Mouse (Mus musculus): ENCODE measurements around the gene Gja3. TPM values are rescaled to one million over a fixed set of nuclear protein-coding genes. Genes with fewer than 3 reads are reported as not detected.

The Gja3 gene
- polyA plus RNA-seq, 2 experiments: not detected

DNA sequence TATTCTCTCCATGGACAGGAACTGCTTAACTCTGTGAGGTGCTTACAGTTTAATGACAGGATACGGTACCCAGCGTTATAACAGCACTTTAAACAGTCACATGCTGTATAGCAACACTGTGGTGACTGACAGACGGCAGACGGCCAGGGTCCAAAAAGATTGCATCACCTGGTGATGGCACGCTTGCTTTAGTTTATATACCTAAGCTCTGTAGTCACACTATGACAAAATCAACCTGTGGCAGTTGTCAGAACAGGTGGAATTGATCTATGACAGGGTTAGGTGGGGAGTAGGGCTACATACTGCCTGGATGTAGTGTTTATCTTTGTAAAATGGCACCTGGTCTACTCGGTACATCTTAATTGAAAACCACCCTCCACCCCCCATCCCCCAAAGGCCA lies 14.0 kb downstream of the Gja3 start:
- Histone ChIP-seq H3K9ac (replicated peaks) (no peak overlapping the region), H3K4me3 (ENCODE audit: insufficient read depth in 1 of 2, low read depth in 2 of 2, low read length in 2 of 2) (no peak overlapping the region), H3K27me3 (ENCODE audit: control insufficient read depth, insufficient read depth, low read length) (no peaks in the 10 kb centered on the region), H3K4me1 (replicated peaks; ENCODE audit: control insufficient read depth in 2 of 2, insufficient read depth in 2 of 2, low read length in 1 of 2) (no peaks in the 10 kb centered on the region), H3K4me2 (ENCODE audit: low read depth) (no peak overlapping the region), H3K27ac (no peak overlapping the region), H3K9me3 (ENCODE audit: control insufficient read depth, low read length) (no peaks in the 10 kb centered on the region), H3K36me3 (replicated peaks; ENCODE audit: control insufficient read depth, insufficient read depth, low read depth) (no peaks in the 10 kb centered on the region)
- WGBS (ENCODE audit: insufficient replicate concordance): 51% methylated on average over 6 of the region's 6 CpGs
- no peak for TF ChIP-seq EP300 (IDR thresholded peaks at IDR 0.05; ENCODE audit: low read depth)
- no peak for TF ChIP-seq CTCF (IDR thresholded peaks at IDR 0.05; ENCODE audit: low read depth)
- DNase-seq (ENCODE audit: low read depth in 3 of 3, low spot score in 3 of 3) (no peak), ATAC-seq (ENCODE audit: insufficient read depth) (no peak)

DNA sequence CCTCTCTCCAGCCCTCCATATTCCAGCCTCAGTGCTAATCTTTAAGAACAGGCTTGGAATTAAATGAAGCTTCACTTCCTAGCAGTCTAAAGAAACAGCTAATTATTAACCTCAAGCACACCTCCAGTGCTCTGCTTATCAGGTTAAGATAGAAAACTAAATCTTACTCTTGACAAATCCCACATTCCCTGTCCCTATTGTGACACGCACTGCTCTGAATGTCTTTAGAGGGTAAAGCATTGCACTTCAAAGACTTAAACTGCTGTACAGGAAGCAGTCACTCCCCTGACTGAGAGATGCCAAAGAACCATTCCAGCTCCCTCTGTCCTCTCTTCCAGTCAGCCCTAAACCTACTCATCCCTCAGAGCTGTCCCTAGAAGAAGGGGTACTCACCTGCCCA lies 16.5 kb downstream of the Gja3 start:
- no peaks in the 10 kb centered on the region for H3K36me3 ChIP-seq (replicated peaks; ENCODE audit: control insufficient read depth, insufficient read depth, low read depth)
- ATAC-seq (ENCODE audit: insufficient read depth): no peak
- 47% methylated on average over 1 of the region's 1 CpGs for WGBS (ENCODE audit: insufficient replicate concordance)
- no peak overlapping the region for H3K4me2 ChIP-seq (ENCODE audit: low read depth)
- no peak overlapping the region for H3K9ac ChIP-seq (replicated peaks)
- no peak for DNase-seq (ENCODE audit: low read depth in 3 of 3, low spot score in 3 of 3)
- no peaks in the 10 kb centered on the region for H3K4me1 ChIP-seq (replicated peaks; ENCODE audit: control insufficient read depth in 2 of 2, insufficient read depth in 2 of 2, low read length in 1 of 2)
- no peak overlapping the region for H3K27ac ChIP-seq
- no peak overlapping the region for H3K4me3 ChIP-seq (ENCODE audit: insufficient read depth in 1 of 2, low read depth in 2 of 2, low read length in 2 of 2)
- H3K27me3 ChIP-seq (ENCODE audit: control insufficient read depth, insufficient read depth, low read length): no peaks in the 10 kb centered on the region
- TF ChIP-seq CTCF (IDR thresholded peaks at IDR 0.05; ENCODE audit: low read depth) (no peak), EP300 (IDR thresholded peaks at IDR 0.05; ENCODE audit: low read depth) (no peak)
- H3K9me3 ChIP-seq (ENCODE audit: control insufficient read depth, low read length): no peaks in the 10 kb centered on the region

DNA sequence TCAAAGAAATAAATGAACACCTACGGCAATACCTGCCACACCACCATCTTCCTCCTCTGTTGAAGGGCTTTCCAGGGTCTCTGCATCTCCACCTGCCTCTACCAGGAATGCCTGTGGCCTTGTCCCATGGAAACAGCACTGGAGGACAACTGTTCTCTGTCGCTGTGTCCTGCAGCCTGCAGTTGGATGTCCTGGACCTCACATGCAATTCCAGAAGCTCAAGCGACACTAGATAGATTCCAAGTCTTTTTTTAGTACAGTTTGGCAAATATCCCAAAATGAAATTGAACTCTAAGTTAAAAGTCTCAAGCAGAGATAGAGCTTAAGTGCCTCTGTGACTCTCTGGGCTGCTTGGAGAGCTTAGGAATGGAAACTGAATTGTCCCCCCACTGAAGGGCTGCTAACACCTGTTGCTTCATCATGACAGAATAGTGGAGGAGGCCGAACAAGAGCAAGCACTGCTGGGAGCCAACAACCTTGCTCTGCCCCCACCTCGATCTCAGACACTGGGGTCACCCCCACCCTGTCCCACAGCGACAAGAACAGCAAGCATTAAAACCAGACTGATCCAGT lies 22.9 kb downstream of the Gja3 start:
- TF ChIP-seq CTCF (IDR thresholded peaks at IDR 0.05; ENCODE audit: low read depth): no peak
- Histone ChIP-seq H3K9ac (replicated peaks) (no peak overlapping the region), H3K4me1 (replicated peaks; ENCODE audit: control insufficient read depth in 2 of 2, insufficient read depth in 2 of 2, low read length in 1 of 2) (no peaks in the 10 kb centered on the region), H3K9me3 (ENCODE audit: control insufficient read depth, low read length) (no peaks in the 10 kb centered on the region), H3K36me3 (replicated peaks; ENCODE audit: control insufficient read depth, insufficient read depth, low read depth) (no peaks in the 10 kb centered on the region), H3K27me3 (ENCODE audit: control insufficient read depth, insufficient read depth, low read length) (no peaks in the 10 kb centered on the region), H3K27ac (no peak overlapping the region), H3K4me3 (ENCODE audit: insufficient read depth in 1 of 2, low read depth in 2 of 2, low read length in 2 of 2) (no peak overlapping the region), H3K4me2 (ENCODE audit: low read depth) (no peak overlapping the region)
- DNase-seq (ENCODE audit: low read depth in 3 of 3, low spot score in 3 of 3) (no peak), ATAC-seq (ENCODE audit: insufficient read depth) (no peak)
- WGBS (ENCODE audit: insufficient replicate concordance): 54% methylated on average over 6 of the region's 6 CpGs

DNA sequence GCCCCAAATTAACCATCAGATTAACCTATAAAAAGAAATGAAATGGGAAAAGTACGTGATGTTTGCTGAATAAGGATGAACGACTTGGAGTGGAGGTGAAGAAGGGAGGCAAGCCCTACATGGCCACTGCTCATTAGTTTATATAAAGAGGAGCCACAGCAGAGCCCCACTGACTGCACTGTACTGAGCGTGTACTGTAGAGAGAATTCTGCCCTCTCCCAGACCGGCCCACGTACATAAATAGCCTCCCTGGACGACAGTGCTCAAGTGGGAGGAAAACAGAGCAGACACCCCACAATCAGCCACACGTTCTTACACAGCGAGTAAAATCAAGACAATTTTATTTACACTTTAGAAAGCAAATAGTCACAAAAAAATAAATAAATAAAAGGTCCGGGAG lies 23.8 kb downstream of the Gja3 start:
- no peak for DNase-seq (ENCODE audit: low read depth in 3 of 3, low spot score in 3 of 3)
- 46% methylated on average over 9 of the region's 9 CpGs for WGBS (ENCODE audit: insufficient replicate concordance)
- H3K36me3 ChIP-seq (replicated peaks; ENCODE audit: control insufficient read depth, insufficient read depth, low read depth): no peaks in the 10 kb centered on the region
- no peaks in the 10 kb centered on the region for H3K4me1 ChIP-seq (replicated peaks; ENCODE audit: control insufficient read depth in 2 of 2, insufficient read depth in 2 of 2, low read length in 1 of 2)
- H3K4me2 ChIP-seq (ENCODE audit: low read depth): no peak overlapping the region
- TF ChIP-seq CTCF (IDR thresholded peaks at IDR 0.05; ENCODE audit: low read depth) (no peak), EP300 (IDR thresholded peaks at IDR 0.05; ENCODE audit: low read depth) (no peak)
- no peak overlapping the region for H3K9ac ChIP-seq (replicated peaks)
- no peaks in the 10 kb centered on the region for H3K9me3 ChIP-seq (ENCODE audit: control insufficient read depth, low read length)
- no peaks in the 10 kb centered on the region for H3K27me3 ChIP-seq (ENCODE audit: control insufficient read depth, insufficient read depth, low read length)
- H3K4me3 ChIP-seq (ENCODE audit: insufficient read depth in 1 of 2, low read depth in 2 of 2, low read length in 2 of 2): no peak overlapping the region
- no peak overlapping the region for H3K27ac ChIP-seq
- no peak for ATAC-seq (ENCODE audit: insufficient read depth)

DNA sequence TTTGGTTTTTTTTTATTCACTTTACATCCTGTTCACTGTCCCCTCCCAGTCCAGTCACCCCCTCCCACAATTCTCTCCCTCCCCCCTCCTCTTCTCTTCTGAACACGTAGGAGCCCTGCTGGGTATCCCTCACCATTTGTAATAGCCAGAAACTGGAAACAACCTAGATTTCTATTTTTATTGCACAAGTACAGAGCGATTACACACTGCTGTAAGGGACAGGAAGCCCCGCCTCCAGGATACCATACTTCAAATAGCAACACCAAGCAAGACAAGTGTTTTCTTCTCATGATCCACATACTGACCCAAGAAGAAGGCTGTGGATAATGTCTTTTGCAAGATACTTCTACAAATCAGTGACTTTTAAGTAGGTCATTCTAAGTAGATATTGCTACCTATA lies 25.1 kb downstream of the Gja3 start:
- H3K4me3 ChIP-seq (ENCODE audit: insufficient read depth in 1 of 2, low read depth in 2 of 2, low read length in 2 of 2): no peak overlapping the region
- no peaks in the 10 kb centered on the region for H3K9me3 ChIP-seq (ENCODE audit: control insufficient read depth, low read length)
- no peak overlapping the region for H3K27ac ChIP-seq
- ATAC-seq (ENCODE audit: insufficient read depth) (no peak), DNase-seq (ENCODE audit: low read depth in 3 of 3, low spot score in 3 of 3) (no peak)
- no peaks in the 10 kb centered on the region for H3K27me3 ChIP-seq (ENCODE audit: control insufficient read depth, insufficient read depth, low read length)
- H3K9ac ChIP-seq (replicated peaks): no peak overlapping the region
- no peaks in the 10 kb centered on the region for H3K36me3 ChIP-seq (replicated peaks; ENCODE audit: control insufficient read depth, insufficient read depth, low read depth)
- H3K4me2 ChIP-seq (ENCODE audit: low read depth): no peak overlapping the region
- 46% methylated on average over 3 of the region's 3 CpGs for whole genome bisulfite sequencing (ENCODE audit: insufficient replicate concordance)
- H3K4me1 ChIP-seq (replicated peaks; ENCODE audit: control insufficient read depth in 2 of 2, insufficient read depth in 2 of 2, low read length in 1 of 2): no peaks in the 10 kb centered on the region
- TF ChIP-seq CTCF (IDR thresholded peaks at IDR 0.05; ENCODE audit: low read depth) (no peak), EP300 (IDR thresholded peaks at IDR 0.05; ENCODE audit: low read depth) (no peak)
